Mouse (Mus musculus) right cerebral cortex, postnatal 4 days (tissue): ENCODE results near the gene Fabp7.

Experiments used
- DNase-seq: peaks from one replicate; pipeline ENCODE4 v3.0.0-alpha.2; 2022

Fabp7 gene

GRCm38 (mm10) chr10:57807754-57808153 is 23.1 kb downstream of the Fabp7 start:
- DNase-seq, result no peak

GRCm38 (mm10) chr10:57812161-57812856 is 27.6 kb downstream of the Fabp7 start:
- DNase-seq, result no peak

- no peak for DNase-seq
Measured at GRCm38 (mm10) chr10:57814295-57814694, 29.6 kb downstream of the Fabp7 start.

- no peak for DNase-seq
Measured at GRCm38 (mm10) chr10:57815869-57816268, 31.2 kb downstream of the Fabp7 start.

GRCm38 (mm10) chr10:57819209-57819608 is 34.5 kb downstream of the Fabp7 start:
- no peak for DNase-seq

GRCm38 (mm10) chr10:57822473-57822872 is 37.8 kb downstream of the Fabp7 start:
- peak; percentile 17 for DNase-seq

- no peak for DNase-seq
Measured at GRCm38 (mm10) chr10:57828649-57829048, 44.0 kb downstream of the Fabp7 start.

GRCm38 (mm10) chr10:57829621-57830020 is 44.9 kb downstream of the Fabp7 start:
- no peak for DNase-seq

- DNase-seq, result no peak
Measured at GRCm38 (mm10) chr10:57835094-57835493, 50.4 kb downstream of the Fabp7 start.

GRCm38 (mm10) chr10:57835982-57836381 is 51.3 kb downstream of the Fabp7 start:
- no peak for DNase-seq
